Mouse (Mus musculus) limb, embryonic 14.5 days (tissue): ENCODE results near the gene Gcc1. TPM values are rescaled to one million over a fixed set of nuclear protein-coding genes. Genes with fewer than 3 reads are reported as not detected.

ENCODE experiments used
- ATAC-seq: fragments of 200-750 bp; cut with Nextera tagmentation; 2 replicates; pipeline ENCODE4 v1.8.0; 2017; ENCODE audit warnings: low read depth, moderate number of reproducible peaks, moderate TSS enrichment; ENCODE audit not compliant: low FRiP score
- DNase-seq: peaks from one replicate; pipeline ENCODE4 v3.0.0-alpha.2; 2015; ENCODE audit warnings: low spot score
- H3K27ac ChIP-seq: fragments of 300-500 bp; sonication (generic); replicated peaks from 2 replicates; pipeline ENCODE4 v1.5.1; 2014; ENCODE audit warnings: low read depth, mild to moderate bottlenecking, low read length, moderate library complexity, mixed read lengths
- H3K27me3 ChIP-seq: fragments of 300-500 bp; sonication (generic); 2 replicates; pipeline ENCODE4 v1.6.1; 2014; ENCODE audit warnings: low read length, mixed read lengths; ENCODE audit not compliant: control insufficient read depth, insufficient read depth
- H3K36me3 ChIP-seq: fragments of 300-500 bp; sonication (generic); 2 replicates; pipeline ENCODE4 v1.6.1; 2014; ENCODE audit warnings: mild to moderate bottlenecking, low read length, moderate library complexity, mixed read lengths; ENCODE audit not compliant: control insufficient read depth, insufficient read depth
- H3K4me1 ChIP-seq: fragments of 300-500 bp; sonication (generic); 2 replicates; pipeline ENCODE4 v1.6.1; 2014; ENCODE audit warnings: antibody characterized with exemption, low read length, mixed read lengths; ENCODE audit not compliant: control insufficient read depth, insufficient read depth
- H3K4me2 ChIP-seq: fragments of 300-500 bp; sonication (generic); replicated peaks from 2 replicates; pipeline ENCODE4 v1.6.1; 2014; ENCODE audit warnings: low read depth, mild to moderate bottlenecking, low read length, moderate library complexity; ENCODE audit not compliant: severe bottlenecking
- H3K4me3 ChIP-seq: fragments of 300-500 bp; sonication (generic); replicated peaks from 2 replicates; pipeline ENCODE4 v1.5.1; 2014; ENCODE audit warnings: low read length
- H3K9ac ChIP-seq: fragments of 300-500 bp; sonication (generic); 2 replicates; pipeline ENCODE4 v1.6.1; 2014; ENCODE audit warnings: mild to moderate bottlenecking, low read depth, low read length, moderate library complexity; ENCODE audit not compliant: severe bottlenecking
- H3K9me3 ChIP-seq: fragments of 300-500 bp; sonication (generic); 2 replicates; pipeline ENCODE4 v1.6.1; 2016; ENCODE audit warnings: low read length; ENCODE audit not compliant: control insufficient read depth
- POLR2A ChIP-seq: fragments of 200-500 bp; IDR thresholded peaks from 2 replicates; pipeline ENCODE4 v1.8.0; 2012; ENCODE audit warnings: inconsistent platforms, mild to moderate bottlenecking, moderate library complexity, borderline replicate concordance; ENCODE audit not compliant: insufficient read depth, insufficient read length; ENCODE audit errors: extremely low read depth
- WGBS: fragments of 180-500 bp; shearing (Covaris S2); extraction: QIAGEN DNeasy Blood & Tissue Kit; methylation state at CpG from one replicate; pipeline ENCODE4 v1.1.7; 2014; 5-methylcytosine and 5-hydroxymethylcytosine counted together
- polyA plus RNA-seq, 2 experiments: library from polyadenylated mRNA; depleted of rRNA in 1 of 2; stranded (reverse) in 1 of 2; unstranded in 1 of 2; fragments of >200 nt; fragmentation: Nextera tagmentation in 1 of 2; extraction: Ambion mirVana in 1 of 2; gene quantifications; 2 replicates each; pipeline versions ENCODE4 v1.2.1 to v1.2.3; 2012 to 2014

Gene Gcc1
- polyA plus RNA-seq, 2 experiments: 6.7 to 8.6 TPM

DNA sequence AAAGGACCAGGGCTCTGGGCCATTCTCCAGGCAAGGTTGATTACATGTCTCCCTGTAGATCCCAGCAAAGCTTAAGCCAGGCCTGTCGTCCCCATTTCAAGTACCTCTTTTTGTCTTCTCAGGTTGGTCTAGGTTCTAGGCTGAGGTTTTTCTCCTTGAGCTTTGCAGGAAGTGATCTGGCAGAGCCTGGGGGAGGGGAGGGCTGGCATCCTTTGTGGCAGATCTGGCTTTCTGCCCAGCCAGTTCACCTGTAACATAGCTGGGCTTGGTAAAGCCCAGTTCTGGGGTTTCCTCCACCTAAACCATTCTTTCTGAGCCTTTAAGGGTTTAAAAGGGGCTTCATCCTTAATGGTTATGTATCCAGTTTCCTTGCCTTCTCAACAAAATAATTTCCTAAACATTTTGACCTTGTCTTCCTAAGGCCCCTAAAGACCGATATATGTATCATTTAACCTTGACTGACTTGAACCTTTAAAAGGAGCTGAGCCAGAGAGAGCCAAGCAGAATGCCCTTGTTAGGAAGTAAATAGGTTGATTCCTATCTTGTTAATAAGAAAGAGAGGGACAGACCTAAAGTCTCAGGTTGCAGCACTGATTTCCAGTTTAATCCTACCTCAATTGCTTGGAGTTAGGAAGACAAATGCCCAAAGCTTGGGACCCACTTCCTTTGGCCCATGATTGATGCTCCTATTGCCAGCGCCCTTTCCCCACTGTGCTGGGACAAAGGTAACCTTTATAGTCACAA, 922 bp downstream of the Gcc1 start, which contains the start of gene Fscn3:
Gene Fscn3 (plus strand): TSS at position 694 of the 744 bp plus-strand sequence.
- 92% methylated on average over 3 of the region's 3 CpGs for WGBS
- Histone ChIP-seq H3K9ac (no peak within 1 kb of the TSS), H3K27ac (no peak within 1 kb of the TSS), H3K27me3 (no peaks in the 10 kb centered on the region), H3K4me1 (peaks cover 9% of the 10 kb centered on the region; the same call in 1 of the 2 replicates), H3K4me2 (no peak within 1 kb of the TSS), H3K4me3 (no peak within 1 kb of the TSS), H3K9me3 (no peaks in the 10 kb centered on the region), H3K36me3 (peaks cover 25% of the 10 kb centered on the region)
- no peak for ATAC-seq
- no peak for TF ChIP-seq POLR2A
- DNase-seq: no peak

DNA sequence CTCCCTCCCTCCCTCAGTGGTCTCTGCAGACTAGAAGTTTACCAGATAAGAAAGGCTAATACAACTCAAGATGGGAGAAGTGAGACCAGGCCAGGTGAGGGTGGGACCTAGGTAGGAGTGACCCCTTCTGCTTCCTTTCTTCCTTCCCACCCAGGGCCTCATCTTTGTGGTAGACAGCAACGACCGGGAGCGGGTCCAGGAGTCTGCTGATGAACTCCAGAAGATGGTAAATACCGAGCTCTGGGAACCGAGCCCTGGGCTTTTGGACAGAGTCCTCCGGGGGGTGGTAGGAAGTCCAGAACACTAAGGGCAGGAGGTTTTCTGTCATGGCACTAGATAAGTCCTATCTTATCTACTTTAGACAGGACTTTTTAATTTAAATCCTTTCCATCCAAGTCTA, 3.2 kb downstream of the Gcc1 start:
- no peak overlapping the region for H3K4me3 ChIP-seq
- no peak overlapping the region for H3K27ac ChIP-seq
- ATAC-seq (no peak), DNase-seq (no peak)
- peak overlapping the region; percentile 65; the same call in 1 of the 2 replicates for H3K4me2 ChIP-seq
- H3K9me3 ChIP-seq: no peaks in the 10 kb centered on the region
- H3K27me3 ChIP-seq: no peaks in the 10 kb centered on the region
- TF ChIP-seq POLR2A: no peak
- 86% methylated on average over 6 of the region's 6 CpGs for WGBS
- H3K4me1 ChIP-seq: peaks cover 23% of the 10 kb centered on the region
- peaks cover 25% of the 10 kb centered on the region for H3K36me3 ChIP-seq
- no peak overlapping the region for H3K9ac ChIP-seq

GRCm38 (mm10) chr6:28423767-28424695, 4.2 kb downstream of the Gcc1 start:
- peak overlapping the region; percentile 97 for H3K9ac ChIP-seq
- 13% methylated on average over 30 of the region's 46 CpGs for WGBS
- peak overlapping the region; percentile 65 for H3K4me2 ChIP-seq
- peaks cover 27% of the 10 kb centered on the region for H3K36me3 ChIP-seq
- no peaks in the 10 kb centered on the region for H3K27me3 ChIP-seq
- peak overlapping the region; percentile 86 for H3K27ac ChIP-seq
- peak overlapping the region; percentile 95 for H3K4me3 ChIP-seq
- H3K4me1 ChIP-seq: peaks cover 24% of the 10 kb centered on the region
- DNase-seq (peak; percentile 46), ATAC-seq (peak; percentile 36)
- no peak for TF ChIP-seq POLR2A
- no peaks in the 10 kb centered on the region for H3K9me3 ChIP-seq

DNA sequence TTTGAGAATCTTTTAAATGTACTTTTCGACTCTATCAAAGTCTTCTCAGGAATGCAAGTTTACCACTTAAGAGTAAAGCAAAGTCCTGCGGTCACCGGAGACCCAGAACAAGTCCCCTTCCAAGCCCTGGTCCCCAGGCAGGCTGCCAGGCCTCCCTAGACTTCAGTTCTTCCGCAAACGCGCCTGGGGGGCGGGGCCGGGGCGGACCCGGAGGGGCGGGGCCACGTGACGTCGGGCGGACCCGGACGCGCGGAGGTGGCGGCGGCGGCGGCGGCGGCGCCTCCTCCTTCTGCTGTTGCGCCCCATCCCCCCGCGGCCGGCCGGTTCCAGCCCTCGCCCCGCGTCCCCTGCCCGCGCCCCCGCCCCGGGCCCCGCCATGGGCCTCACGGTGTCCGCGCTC, 4.9 kb downstream of the Gcc1 start, which contains the start of gene Arf5:
Gene Arf5 (plus strand): TSS at position 248 of the 400 bp plus-strand sequence.
- ATAC-seq (peak; percentile 87), DNase-seq (peak; percentile 86)
- Histone ChIP-seq H3K4me3 (peak within 1 kb of the TSS; percentile 95), H3K27me3 (no peaks in the 10 kb centered on the region), H3K36me3 (peaks cover 34% of the 10 kb centered on the region), H3K27ac (peak within 1 kb of the TSS; percentile 86), H3K4me1 (peaks cover 24% of the 10 kb centered on the region), H3K9ac (peak within 1 kb of the TSS; percentile 97), H3K4me2 (peak within 1 kb of the TSS; percentile 65), H3K9me3 (no peaks in the 10 kb centered on the region)
- TF ChIP-seq POLR2A: no peak
- 2% methylated on average over 19 of the region's 42 CpGs for WGBS

DNA sequence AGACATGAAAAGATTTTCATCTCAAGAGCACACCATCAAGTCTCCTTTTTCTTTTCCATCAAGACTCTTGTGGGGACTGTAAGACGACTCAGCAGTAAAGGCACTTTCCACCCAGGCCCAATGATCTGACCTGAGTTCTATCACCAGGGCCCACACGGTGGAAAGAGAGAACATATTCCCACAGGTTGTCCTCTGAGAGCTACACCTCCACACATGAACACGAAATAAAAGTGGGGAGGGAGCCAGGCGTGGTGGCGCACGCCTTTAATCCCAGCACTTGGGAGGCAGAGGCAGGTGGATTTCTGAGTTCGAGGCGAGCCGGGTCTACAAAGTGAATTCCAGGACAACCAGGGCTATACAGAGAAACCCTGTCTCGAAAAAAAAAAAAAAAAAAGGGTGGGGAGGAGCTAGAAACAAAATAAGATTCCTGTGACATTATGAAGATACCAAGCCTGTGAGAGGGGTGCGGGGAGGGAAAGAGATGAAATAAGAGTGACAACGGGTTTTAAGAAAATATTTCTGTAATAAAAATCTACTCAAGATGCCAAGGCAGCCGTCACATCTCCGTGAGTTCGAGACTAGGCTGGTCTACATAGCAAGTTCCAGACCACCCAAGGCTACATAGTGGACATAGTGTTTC, 5.4 kb downstream of the Gcc1 start:
- Histone ChIP-seq H3K36me3 (peaks cover 34% of the 10 kb centered on the region), H3K27me3 (no peaks in the 10 kb centered on the region), H3K4me2 (peak overlapping the region; percentile 41; the same call in 1 of the 2 replicates), H3K9me3 (no peaks in the 10 kb centered on the region), H3K4me3 (peak overlapping the region; percentile 95), H3K4me1 (peaks cover 24% of the 10 kb centered on the region), H3K27ac (peak overlapping the region; percentile 86; the same call in 1 of the 2 replicates), H3K9ac (no peak overlapping the region)
- no peak for TF ChIP-seq POLR2A
- 72% methylated on average over 15 of the region's 15 CpGs for WGBS
- ATAC-seq (peak; percentile 8; the same call in 1 of the 2 replicates), DNase-seq (no peak)
